Mouse (Mus musculus) limb, embryonic 13.5 days (tissue): Measurements from ENCODE around the gene Foxn3. TPM values are rescaled to one million over a fixed set of nuclear protein-coding genes. Genes with fewer than 3 reads are reported as not detected.

ENCODE experiments used
- ATAC-seq: fragments of 200-750 bp; cut with Nextera tagmentation; 2 replicates; pipeline ENCODE4 v1.8.0; 2017; ENCODE audit warnings: low read depth, moderate number of reproducible peaks, moderate TSS enrichment; ENCODE audit not compliant: low FRiP score
- H3K27ac ChIP-seq: fragments of 300-500 bp; sonication (generic); 2 replicates; pipeline ENCODE4 v1.5.1; 2015; ENCODE audit warnings: inconsistent platforms, mild to moderate bottlenecking, moderate library complexity
- H3K27me3 ChIP-seq: fragments of 300-500 bp; sonication (generic); 2 replicates; pipeline ENCODE4 v1.6.1; 2015; ENCODE audit warnings: mild to moderate bottlenecking, inconsistent platforms
- H3K36me3 ChIP-seq: fragments of 300-500 bp; sonication (generic); 2 replicates; pipeline ENCODE4 v1.6.1; 2015; ENCODE audit warnings: inconsistent platforms, mild to moderate bottlenecking, moderate library complexity
- H3K4me1 ChIP-seq: fragments of 300-500 bp; sonication (generic); 2 replicates; pipeline ENCODE4 v1.6.1; 2015; ENCODE audit warnings: inconsistent platforms
- H3K4me2 ChIP-seq: fragments of 300-500 bp; sonication (generic); replicated peaks from 2 replicates; pipeline ENCODE4 v1.6.1; 2015; ENCODE audit warnings: inconsistent platforms, mild to moderate bottlenecking, moderate library complexity
- H3K4me3 ChIP-seq: fragments of 300-500 bp; sonication (generic); 2 replicates; pipeline ENCODE4 v1.5.1; 2015; ENCODE audit warnings: moderate library complexity, mild to moderate bottlenecking, inconsistent platforms
- H3K9ac ChIP-seq: fragments of 300-500 bp; sonication (generic); 2 replicates; pipeline ENCODE4 v1.6.1; 2015; ENCODE audit warnings: mild to moderate bottlenecking, inconsistent platforms
- H3K9me3 ChIP-seq: fragments of 300-500 bp; sonication (generic); 2 replicates; pipeline ENCODE4 v1.6.1; 2016; ENCODE audit warnings: inconsistent platforms
- WGBS: fragments of 180-500 bp; shearing (Covaris S2); methylation state at CpG from one replicate; pipeline ENCODE4 v1.1.7; 2015; 5-methylcytosine and 5-hydroxymethylcytosine counted together
- polyA plus RNA-seq: library from polyadenylated mRNA; unstranded; fragments of >200 nt; fragmentation: Nextera tagmentation; extraction: Ambion mirVana; gene quantifications from 2 replicates; pipeline ENCODE4 v1.2.1, GENCODE M21; 2015

The Foxn3 gene
- polyA plus RNA-seq, 1 experiment from 2014 or later = 130 TPM

DNA sequence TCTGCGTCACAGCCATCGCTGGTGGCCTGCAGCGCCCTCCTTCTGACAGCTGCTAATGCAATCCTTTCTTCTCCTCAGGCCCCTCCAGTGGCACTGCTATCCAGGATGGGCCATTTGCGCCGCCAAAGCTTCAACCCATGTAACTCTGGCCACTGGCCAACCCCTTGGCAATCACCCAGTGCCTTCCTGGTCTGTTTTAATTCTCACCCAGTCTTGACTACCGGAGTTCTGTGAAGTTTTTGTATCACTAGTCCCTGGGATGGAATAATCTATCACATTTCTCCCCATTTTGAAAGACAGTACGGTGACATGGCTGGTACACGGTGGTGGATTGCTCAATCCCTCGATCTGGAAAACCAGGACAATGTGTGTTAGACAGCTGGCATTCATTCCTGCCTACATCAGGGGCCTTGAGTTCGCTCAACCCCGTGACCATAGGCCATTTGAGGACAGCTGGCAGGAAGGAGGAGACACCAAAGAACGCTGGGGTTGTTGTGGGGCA, 189.2 kb downstream of the Foxn3 start:
- Histone ChIP-seq H3K27ac (no peak overlapping the region), H3K4me1 (peaks cover 11% of the 10 kb centered on the region; the same call in 1 of the 2 replicates), H3K27me3 (no peaks in the 10 kb centered on the region), H3K9me3 (0 out of 2 replicates have a peak, but pooled peaks cover 7% of the 10 kb centered on the region), H3K4me3 (no peak overlapping the region), H3K4me2 (no peak overlapping the region), H3K36me3 (peaks cover 29% of the 10 kb centered on the region), H3K9ac (no peak overlapping the region)
- WGBS = 78% methylated on average over 12 of the region's 12 CpGs
- ATAC-seq = peak; percentile 35; the same call in 1 of the 2 replicates

DNA sequence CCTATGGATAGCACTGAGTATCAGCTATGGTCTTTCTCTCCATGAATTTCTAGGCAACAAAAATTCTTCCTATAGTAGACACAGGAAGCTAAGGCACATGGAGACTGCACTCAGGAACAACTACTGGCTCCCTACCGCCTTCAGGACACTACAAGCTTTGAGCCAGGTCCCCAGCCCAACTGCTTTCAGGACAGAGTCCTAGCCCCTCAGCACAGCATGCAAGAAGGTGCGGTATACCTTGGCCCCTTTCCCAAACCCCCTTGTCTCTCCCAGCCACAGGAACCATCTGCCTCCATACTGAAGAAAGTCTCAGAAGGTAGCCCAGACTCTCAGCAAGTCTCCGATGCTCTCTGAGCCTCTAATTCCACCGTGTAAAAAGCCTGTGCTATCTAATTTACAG, 189.8 kb downstream of the Foxn3 start:
- H3K36me3 ChIP-seq = peaks cover 29% of the 10 kb centered on the region
- no peak overlapping the region for H3K9ac ChIP-seq
- 0 out of 2 replicates have a peak, but pooled peaks cover 8% of the 10 kb centered on the region for H3K4me1 ChIP-seq
- WGBS = 71% methylated on average over 4 of the region's 4 CpGs
- no peak for ATAC-seq
- no peak overlapping the region for H3K4me3 ChIP-seq
- no peaks in the 10 kb centered on the region for H3K27me3 ChIP-seq
- no peak overlapping the region for H3K4me2 ChIP-seq
- H3K27ac ChIP-seq = no peak overlapping the region
- 0 out of 2 replicates have a peak, but pooled peaks cover 7% of the 10 kb centered on the region for H3K9me3 ChIP-seq

DNA sequence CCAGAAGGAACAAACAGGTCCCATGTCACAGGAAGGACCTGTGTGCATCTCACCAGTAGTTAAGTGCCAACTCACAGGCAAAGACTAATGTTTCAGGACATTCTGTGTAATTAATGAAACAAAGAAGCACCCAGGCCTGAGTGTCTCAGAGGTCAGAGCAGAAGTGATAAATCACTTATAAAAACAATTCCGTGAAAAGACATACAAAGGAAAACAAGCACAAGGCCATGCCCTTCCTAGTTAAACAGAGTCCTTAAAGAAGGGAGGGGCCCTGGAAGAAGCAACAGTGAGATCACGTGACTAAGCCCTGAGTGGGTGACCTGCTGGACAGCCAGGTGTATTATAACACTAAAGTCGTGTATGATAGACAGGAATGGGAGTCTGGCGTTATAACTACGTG, 191.9 kb downstream of the Foxn3 start:
- 73% methylated on average over 5 of the region's 5 CpGs for WGBS
- Histone ChIP-seq H3K9me3 (0 out of 2 replicates have a peak, but pooled peaks cover 7% of the 10 kb centered on the region), H3K36me3 (peaks cover 24% of the 10 kb centered on the region), H3K9ac (no peak overlapping the region), H3K27ac (no peak overlapping the region), H3K4me3 (no peak overlapping the region), H3K4me1 (peaks cover 13% of the 10 kb centered on the region), H3K27me3 (no peaks in the 10 kb centered on the region), H3K4me2 (no peak overlapping the region)
- no peak for ATAC-seq

DNA sequence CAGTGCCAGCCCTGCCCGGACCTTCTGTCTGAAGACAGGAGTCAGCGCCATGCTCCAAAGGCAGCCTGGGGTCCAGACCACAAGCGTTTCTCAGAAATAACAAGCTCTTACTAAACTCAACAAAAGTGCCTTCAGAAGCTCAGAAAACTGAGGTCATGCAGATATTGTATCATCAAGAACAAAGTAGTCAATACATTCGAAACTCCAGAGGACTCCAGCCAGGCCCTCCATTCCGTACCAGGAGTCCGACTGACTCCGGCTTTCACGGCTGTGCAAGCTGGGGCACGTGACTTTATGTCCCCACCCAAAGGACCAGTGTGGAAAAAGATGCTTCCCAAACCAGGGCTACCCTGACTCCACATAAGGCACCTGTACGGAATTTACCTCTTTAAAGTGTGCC, 195.1 kb downstream of the Foxn3 start:
- H3K36me3 ChIP-seq = peaks cover 6% of the 10 kb centered on the region; the same call in 1 of the 2 replicates
- H3K4me2 ChIP-seq = no peak overlapping the region
- H3K4me1 ChIP-seq = peaks cover 16% of the 10 kb centered on the region
- no peaks in the 10 kb centered on the region for H3K27me3 ChIP-seq
- no peaks in the 10 kb centered on the region for H3K9me3 ChIP-seq
- H3K27ac ChIP-seq = no peak overlapping the region
- WGBS = 89% methylated on average over 10 of the region's 10 CpGs
- no peak for ATAC-seq
- H3K9ac ChIP-seq = no peak overlapping the region
- no peak overlapping the region for H3K4me3 ChIP-seq

DNA sequence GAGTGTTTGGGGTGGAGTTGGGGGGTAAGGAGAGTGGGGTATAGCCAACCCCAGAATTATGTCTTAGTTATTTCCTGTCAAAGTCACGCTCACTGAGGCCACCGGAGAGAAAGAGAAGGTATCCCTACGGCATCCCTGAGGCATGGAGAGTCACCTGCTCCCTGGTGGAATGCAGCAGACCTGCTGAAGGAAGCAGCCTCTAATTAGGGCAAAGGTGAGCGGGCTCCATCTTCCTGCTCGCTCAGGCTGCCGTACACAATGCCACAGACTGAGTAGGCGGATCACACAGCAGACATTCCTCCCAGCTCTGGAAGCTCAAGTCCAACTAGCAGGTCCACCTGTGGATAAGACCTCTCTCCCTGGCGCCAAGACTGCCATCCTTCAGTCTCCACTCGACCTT, 197.4 kb downstream of the Foxn3 start:
- ATAC-seq = no peak
- Histone ChIP-seq H3K36me3 (peaks cover 3% of the 10 kb centered on the region; the same call in 1 of the 2 replicates), H3K9ac (no peak overlapping the region), H3K4me1 (peaks cover 39% of the 10 kb centered on the region), H3K4me2 (no peak overlapping the region), H3K27ac (no peak overlapping the region), H3K4me3 (no peak overlapping the region), H3K27me3 (no peaks in the 10 kb centered on the region), H3K9me3 (no peaks in the 10 kb centered on the region)
- 90% methylated on average over 9 of the region's 9 CpGs for WGBS

DNA sequence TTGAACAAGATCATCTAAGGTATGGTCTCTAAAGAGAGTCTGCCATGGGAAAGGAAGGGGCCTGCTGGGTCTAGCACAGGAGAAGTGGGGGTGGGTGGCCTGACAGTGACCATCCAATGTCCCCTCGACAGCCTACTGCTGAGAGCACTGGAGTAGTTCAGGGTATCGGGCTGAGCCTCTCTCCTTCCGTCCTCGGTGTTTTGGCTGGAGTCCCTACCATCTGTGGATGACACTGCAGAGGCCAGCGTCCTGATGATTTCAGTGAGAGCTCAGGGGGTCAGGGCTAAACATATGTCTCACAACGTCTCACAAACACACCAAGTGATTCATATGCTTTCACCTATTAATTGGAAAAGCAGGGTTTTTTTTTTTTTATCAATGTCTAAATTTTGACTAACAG, 199.2 kb downstream of the Foxn3 start:
- H3K9ac ChIP-seq = no peak overlapping the region
- H3K4me2 ChIP-seq = no peak overlapping the region
- 87% methylated on average over 6 of the region's 6 CpGs for WGBS
- H3K4me3 ChIP-seq = no peak overlapping the region
- no peaks in the 10 kb centered on the region for H3K27me3 ChIP-seq
- no peak for ATAC-seq
- no peaks in the 10 kb centered on the region for H3K9me3 ChIP-seq
- no peaks in the 10 kb centered on the region for H3K36me3 ChIP-seq
- H3K4me1 ChIP-seq = peaks cover 38% of the 10 kb centered on the region
- no peak overlapping the region for H3K27ac ChIP-seq

DNA sequence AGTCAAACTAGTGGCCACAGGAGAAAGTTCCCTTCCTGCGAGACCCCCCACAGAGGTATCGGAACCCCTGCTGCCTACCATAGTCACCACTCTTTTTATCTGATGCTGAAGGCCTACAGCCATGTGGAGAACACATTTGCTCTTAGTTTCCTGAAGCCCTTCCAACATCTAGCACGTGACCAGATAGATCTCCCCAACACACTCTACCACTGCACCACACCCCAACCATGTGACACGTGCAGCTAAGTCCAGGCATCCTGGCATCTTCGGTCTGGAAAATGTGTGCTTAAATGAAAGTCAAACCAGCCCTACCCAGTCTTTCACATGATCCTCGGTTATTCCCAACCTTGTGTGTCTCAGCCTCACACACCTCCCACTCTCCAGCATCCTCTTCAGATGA, 200.4 kb downstream of the Foxn3 start:
- ATAC-seq = no peak
- H3K4me1 ChIP-seq = peaks cover 33% of the 10 kb centered on the region
- no peak overlapping the region for H3K27ac ChIP-seq
- H3K36me3 ChIP-seq = no peaks in the 10 kb centered on the region
- H3K9me3 ChIP-seq = no peaks in the 10 kb centered on the region
- no peaks in the 10 kb centered on the region for H3K27me3 ChIP-seq
- WGBS = 73% methylated on average over 6 of the region's 6 CpGs
- H3K4me2 ChIP-seq = no peak overlapping the region
- no peak overlapping the region for H3K4me3 ChIP-seq
- no peak overlapping the region for H3K9ac ChIP-seq

DNA sequence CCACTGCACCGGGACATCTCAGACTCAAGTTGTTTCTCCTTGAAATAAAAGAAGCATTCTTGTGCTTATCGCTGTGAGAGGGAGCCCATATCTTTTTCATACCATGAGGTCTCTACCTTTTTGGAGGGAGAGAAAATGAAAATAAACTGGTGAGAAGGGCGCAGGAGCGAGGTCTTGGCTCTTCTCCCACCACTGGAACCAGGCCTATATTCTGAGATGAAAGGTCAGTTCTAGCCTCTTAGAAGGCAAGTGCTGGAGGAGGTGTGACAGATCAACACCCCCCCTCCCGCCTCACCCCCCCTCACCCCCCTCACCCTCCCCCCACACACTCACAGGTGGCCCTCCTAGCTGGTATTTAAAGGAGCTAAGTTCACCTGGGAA, 201.6 kb downstream of the Foxn3 start:
- Histone ChIP-seq H3K36me3 (no peaks in the 10 kb centered on the region), H3K9me3 (no peaks in the 10 kb centered on the region), H3K9ac (no peak overlapping the region), H3K4me2 (no peak overlapping the region), H3K4me1 (peaks cover 38% of the 10 kb centered on the region), H3K27ac (no peak overlapping the region), H3K4me3 (no peak overlapping the region), H3K27me3 (no peaks in the 10 kb centered on the region)
- WGBS = 63% methylated on average over 5 of the region's 5 CpGs
- no peak for ATAC-seq

DNA sequence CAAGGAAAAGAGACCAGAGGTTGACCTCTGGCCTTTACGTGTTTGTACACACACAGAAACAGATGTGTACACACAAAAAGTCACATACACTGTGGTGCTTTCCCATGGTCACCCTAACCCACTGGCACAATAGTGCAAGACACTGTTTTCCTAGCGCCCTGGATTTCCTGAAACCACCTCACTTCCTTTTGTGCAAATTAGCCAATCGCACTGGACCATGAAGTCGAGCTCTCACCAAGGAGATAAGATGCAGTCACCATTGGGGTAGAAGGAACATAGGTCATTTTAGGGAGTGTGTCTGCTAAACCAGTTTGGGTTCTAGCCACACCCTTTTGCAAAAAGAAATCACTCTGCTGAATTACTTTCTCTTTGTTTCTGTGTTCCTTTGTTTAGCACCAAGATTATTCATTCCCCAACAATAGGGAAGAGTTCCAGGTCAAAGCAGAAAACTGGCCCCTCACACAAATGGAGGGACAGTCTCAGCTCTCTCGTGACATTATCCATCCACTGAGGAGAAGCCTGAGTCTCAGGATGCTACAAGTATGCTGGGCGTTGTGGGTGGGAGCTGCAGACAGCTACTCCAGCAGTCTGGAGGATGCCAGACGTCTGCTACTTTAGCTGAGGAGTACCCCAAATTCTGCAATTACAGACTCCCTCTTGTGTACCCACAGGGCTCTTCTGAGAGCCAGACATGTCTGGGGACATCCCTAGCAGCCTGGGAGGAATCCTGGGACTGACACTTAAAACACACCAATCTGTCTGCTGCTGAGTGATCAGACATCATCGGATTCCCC, 202.2 kb downstream of the Foxn3 start:
- H3K4me2 ChIP-seq = no peak overlapping the region
- no peaks in the 10 kb centered on the region for H3K36me3 ChIP-seq
- no peaks in the 10 kb centered on the region for H3K9me3 ChIP-seq
- no peak overlapping the region for H3K9ac ChIP-seq
- no peak overlapping the region for H3K4me3 ChIP-seq
- WGBS = 72% methylated on average over 8 of the region's 8 CpGs
- H3K4me1 ChIP-seq = peaks cover 44% of the 10 kb centered on the region
- H3K27me3 ChIP-seq = no peaks in the 10 kb centered on the region
- peak overlapping the region; percentile 11; the same call in 1 of the 2 replicates for H3K27ac ChIP-seq
- ATAC-seq = no peak

GRCm38 (mm10) chr12:99358698-99359097, 204.7 kb downstream of the Foxn3 start:
- ATAC-seq = no peak
- H3K4me1 ChIP-seq = peaks cover 46% of the 10 kb centered on the region

DNA sequence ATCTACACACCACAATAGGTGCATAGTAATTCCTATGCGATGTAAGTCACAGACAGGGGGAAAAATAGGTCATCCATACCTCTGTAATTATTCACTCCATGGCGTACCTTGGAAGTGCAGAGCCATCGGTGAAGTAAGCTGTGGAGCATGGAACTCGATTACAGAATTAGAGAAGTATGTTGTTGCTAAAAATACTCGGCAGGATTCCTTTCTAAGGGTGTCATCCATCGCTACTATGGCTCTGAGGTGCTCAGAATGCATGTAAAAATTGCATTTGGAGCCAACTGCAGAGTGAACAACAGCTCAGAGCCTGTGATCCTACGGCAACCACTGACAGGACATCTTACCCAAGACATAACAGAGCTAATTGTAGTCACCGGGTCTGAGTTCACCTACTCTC, 206.7 kb downstream of the Foxn3 start:
- H3K4me3 ChIP-seq = no peak overlapping the region
- WGBS = 87% methylated on average over 8 of the region's 8 CpGs
- H3K4me1 ChIP-seq = peaks cover 42% of the 10 kb centered on the region
- no peak for ATAC-seq
- H3K4me2 ChIP-seq = no peak overlapping the region
- H3K9me3 ChIP-seq = no peaks in the 10 kb centered on the region
- no peaks in the 10 kb centered on the region for H3K27me3 ChIP-seq
- H3K27ac ChIP-seq = no peak overlapping the region
- no peak overlapping the region for H3K9ac ChIP-seq
- no peaks in the 10 kb centered on the region for H3K36me3 ChIP-seq

More at GRCm38 (mm10) chr12:99358698-99359097, 204.7 kb downstream of the Foxn3 start:
- no peaks in the 10 kb centered on the region for H3K9me3 ChIP-seq
- H3K27me3 ChIP-seq = no peaks in the 10 kb centered on the region
- no peak overlapping the region for H3K27ac ChIP-seq
- WGBS = 66% methylated on average over 5 of the region's 5 CpGs
- H3K36me3 ChIP-seq = no peaks in the 10 kb centered on the region
- no peak overlapping the region for H3K4me2 ChIP-seq
- H3K4me3 ChIP-seq = no peak overlapping the region
- H3K9ac ChIP-seq = no peak overlapping the region

GRCm38 (mm10) chr12:99353692-99354091, 209.7 kb downstream of the Foxn3 start:
- Histone ChIP-seq H3K4me2 (no peak overlapping the region), H3K9ac (no peak overlapping the region), H3K4me1 (peaks cover 58% of the 10 kb centered on the region), H3K27ac (no peak overlapping the region), H3K27me3 (no peaks in the 10 kb centered on the region), H3K4me3 (no peak overlapping the region), H3K9me3 (no peaks in the 10 kb centered on the region), H3K36me3 (no peaks in the 10 kb centered on the region)
- no peak for ATAC-seq
- WGBS = 87% methylated on average over 11 of the region's 11 CpGs
